Mouse (Mus musculus) left cerebral cortex, postnatal 36 days (tissue): ENCODE data around the gene Vps52. TPM values are rescaled to one million over a fixed set of nuclear protein-coding genes. Genes with fewer than 3 reads are reported as not detected.
"Not testable (repeated sequence)": the region's sequence is repeated elsewhere in the genome, so short reads cannot be mapped to it uniquely, and the experiment has no call there.

Experiments
- DNase-seq, 2 experiments: peaks; one replicate each; pipeline ENCODE4 v3.0.0; 2021 to 2022; ENCODE audit warnings: low spot score in 2 of 2, mixed read lengths in 1 of 2
- intact Hi-C: fragments of 180-260 bp; cut with DNase I; formaldehyde crosslinking; loops from one replicate; pipeline ENCODE4 v1.15.1; 2025
- total RNA-seq, 2 experiments: library from RNA; stranded (reverse); gene quantifications; 2 replicates each; pipeline ENCODE4 v1.2.3; 2021

Vps52 gene
- total RNA-seq, 2 experiments from 2014 or later: 84.5 to 87.0 TPM

GRCm38 (mm10) chr17:33936993-33937392 is 18.6 kb upstream of the Vps52 start:
- DNase-seq: no peak
- intact Hi-C loops: loop anchor here (10.0 kb wide), 1 partner anchor 908 kb away; no protein-coding TSS in a partner anchor

- DNase-seq: no peak
- intact Hi-C loops: loop anchor here (10.0 kb wide), 1 partner anchor 906 kb away; no protein-coding TSS in a partner anchor
Observed at GRCm38 (mm10) chr17:33938783-33939182, 16.8 kb upstream of the Vps52 start.

DNA sequence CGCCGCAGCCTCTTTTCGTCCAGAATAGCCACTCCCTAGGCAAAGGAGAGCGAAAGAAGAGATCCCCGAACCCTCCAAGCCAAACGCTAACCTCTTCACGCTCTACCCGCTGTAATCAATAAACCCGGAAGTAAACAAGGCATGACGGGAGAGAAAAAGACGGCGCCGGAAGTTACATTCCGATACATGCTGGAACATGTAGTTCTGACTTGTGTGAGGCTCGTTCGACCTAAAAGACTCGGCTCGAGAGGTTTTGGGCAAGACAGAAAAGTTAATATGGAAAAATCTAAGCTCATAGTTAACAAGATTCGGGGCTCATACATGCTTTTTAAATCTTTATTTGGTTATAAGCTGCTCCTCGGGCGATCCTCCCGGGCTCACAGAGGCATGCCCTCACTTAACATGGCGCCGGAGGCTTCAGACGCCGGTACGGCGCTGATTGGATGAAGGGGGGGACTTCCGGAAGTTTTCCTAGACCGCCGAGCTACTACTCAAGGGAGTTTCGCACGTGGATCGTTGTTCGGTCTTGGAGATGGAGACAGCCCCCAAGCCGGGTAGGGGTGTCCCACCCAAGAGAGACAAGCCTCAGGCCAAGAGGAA is 15.3 kb upstream of the Vps52 start, which contains the start of the genes Pfdn6 and Wdr46:
Pfdn6 (minus strand) TSS at position 138 of the 600 bp plus-strand sequence.
Wdr46 (plus strand) TSS at position 455 of the 600 bp plus-strand sequence.
- peak; percentile 81 to 87 for DNase-seq
- intact Hi-C loops: loop anchor here (1.0 kb wide), 1 partner anchor 16 kb away; the partner anchor contains the start of gene Rps18

DNA sequence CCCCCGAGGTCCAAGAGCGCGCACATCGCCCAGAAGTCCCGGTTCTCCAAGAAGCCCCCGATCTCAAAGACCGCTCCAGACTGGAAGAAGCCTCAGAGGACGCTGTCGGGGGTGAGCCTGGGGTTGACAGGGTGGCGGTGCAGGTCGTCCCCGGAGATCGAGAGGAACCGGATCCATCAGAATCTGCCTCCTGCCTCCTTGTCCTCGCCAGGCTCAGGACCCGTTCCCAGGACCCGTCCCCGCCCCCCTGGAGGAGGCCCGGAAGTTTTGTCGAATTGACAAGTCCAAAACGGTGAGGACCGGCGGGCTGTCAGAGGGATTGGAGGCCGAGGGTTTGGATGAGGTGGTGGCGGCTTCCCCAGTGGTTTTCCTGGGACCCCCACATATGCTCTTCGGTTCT is 14.6 kb upstream of the Vps52 start:
- intact Hi-C loops: loop anchor here (1.0 kb wide), 1 partner anchor 15 kb away; the partner anchor contains the start of gene Rps18
- no peak for DNase-seq

DNA sequence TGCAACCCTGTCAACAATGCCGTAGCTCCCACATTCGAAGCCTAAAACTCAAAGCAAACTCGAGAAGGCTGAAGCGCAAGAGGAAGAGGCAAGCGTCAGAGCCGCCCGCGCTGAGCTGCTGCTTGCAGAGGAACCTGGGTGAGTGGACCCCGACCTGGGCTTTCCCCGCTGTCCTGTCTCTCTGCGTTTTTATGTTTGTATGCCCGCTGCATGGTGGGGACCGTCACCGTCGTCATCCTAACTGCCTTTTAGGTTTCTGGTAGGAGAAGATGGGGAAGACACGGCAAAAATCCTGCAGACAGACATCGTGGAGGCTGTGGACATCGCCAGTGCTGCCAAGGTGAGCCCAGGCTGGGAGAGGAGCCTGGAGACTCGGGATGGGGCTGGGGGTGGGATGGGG is 14.2 kb upstream of the Vps52 start:
- no peak for DNase-seq
- intact Hi-C loops: no loop called here

DNA sequence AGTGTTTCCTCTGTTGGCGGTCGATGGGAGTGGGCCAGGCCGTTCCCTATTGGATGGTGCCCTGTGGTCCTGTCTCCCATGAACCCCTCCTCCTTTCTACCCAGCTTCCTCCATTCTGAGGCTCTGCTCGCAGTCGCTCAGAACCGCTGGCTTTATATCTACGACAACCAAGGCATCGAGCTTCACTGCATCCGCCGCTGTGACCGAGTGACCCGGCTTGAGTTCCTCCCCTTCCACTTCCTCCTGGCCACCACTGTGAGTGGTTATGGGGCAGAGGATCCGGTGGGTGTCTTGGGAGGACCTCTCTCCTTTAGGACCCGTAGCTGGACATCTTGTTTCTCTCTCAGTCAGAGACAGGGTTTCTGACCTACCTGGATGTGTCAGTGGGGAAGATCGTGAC is 12.2 kb upstream of the Vps52 start:
- DNase-seq: no peak
- intact Hi-C loops: no loop called here

- DNase-seq: no peak
- intact Hi-C loops: no loop called here
Observed at GRCm38 (mm10) chr17:33947430-33948089, 8.1 kb upstream of the Vps52 start.

DNA sequence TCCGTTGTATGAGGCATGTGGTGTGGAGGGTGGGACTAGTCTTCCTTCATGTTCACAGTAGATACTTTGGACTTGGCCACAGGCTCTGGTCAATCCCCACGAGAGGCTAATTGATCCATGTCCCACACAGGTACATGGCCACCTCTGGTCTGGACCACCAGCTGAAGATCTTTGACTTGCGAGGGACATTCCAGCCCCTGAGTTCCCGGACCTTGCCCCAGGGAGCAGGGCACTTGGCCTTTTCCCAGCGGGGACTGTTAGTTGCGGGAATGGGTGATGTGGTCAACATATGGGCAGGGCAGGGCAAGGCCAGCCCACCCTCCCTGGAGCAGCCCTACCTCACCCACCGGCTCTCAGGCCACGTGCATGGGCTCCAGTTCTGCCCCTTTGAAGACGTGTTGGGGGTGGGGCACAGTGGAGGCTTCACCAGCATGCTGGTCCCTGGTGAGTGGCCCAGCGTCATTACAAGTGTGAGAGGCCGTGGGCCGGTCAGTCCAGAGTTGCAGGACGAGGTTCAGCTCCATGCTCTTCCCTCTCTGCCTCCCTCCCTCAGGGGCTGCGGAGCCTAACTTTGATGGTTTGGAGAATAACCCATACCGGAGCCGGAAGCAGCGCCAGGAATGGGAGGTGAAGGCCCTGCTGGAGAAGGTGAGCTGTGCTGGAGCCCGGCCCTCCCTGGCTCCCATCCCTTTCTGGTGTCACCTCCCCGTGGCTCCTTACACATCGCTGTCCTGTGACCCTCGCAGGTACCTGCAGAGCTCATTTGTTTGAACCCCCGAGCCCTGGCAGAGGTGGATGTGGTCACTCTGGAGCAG is 7.3 kb upstream of the Vps52 start:
- intact Hi-C loops: no loop called here

DNA sequence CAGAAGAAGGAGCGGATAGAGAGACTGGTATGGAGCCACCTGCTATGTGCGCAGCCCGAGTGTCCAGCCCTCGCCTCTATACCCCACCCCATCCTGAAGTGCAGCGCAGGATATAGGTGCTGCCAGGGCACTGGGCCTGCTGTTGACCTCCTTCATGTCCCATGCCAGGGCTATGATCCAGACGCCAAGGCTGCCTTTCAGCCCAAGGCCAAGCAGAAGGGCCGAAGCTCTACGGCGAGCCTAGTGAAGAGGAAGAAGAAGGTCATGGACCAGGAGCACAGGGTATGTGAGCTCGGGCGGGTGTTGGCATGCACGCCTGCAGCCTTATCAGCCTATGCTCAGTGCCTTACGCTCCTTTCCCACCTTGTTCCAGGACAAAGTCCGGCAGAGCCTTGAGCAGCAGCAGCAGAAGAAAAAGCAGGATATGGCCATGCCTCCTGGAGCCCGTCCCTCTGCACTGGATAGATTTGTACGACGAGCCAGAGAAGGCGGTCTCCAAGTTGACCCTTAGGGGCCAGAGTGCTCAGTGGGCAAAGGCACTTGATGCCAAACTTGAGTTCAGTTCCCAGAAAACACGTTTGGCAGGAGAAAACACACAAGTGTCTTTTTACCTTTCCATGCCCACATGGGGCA is 6.6 kb upstream of the Vps52 start:
- intact Hi-C loops: no loop called here
- no peak for DNase-seq

More for the DNA sequence above, 7.3 kb upstream of the Vps52 start:
- no peak for DNase-seq

DNA sequence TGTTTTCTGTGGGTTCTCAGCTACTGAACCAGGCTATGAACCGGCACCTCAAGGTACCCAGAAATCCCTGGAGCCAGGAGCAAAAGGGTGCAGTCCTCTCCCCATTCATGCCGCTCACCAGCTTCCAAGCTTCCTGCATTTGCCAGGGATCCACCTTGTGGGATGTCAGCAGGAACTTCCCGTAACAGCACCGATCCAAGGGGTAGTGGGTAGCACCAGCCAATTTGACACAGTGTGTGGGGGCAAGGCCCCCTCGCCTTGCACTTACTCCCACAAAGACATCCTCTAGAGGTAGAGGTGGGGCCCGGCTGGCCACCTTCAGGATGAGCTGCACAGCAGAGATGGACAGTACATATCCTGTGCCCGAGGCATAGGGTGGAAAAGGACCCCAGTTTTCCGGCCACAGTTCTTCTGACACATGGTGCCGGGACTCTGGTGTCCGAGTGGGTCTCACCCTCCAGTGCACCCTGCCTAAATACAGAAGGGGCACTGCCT is 5.4 kb upstream of the Vps52 start:
- no peak for DNase-seq
- intact Hi-C loops: no loop called here

- peak; percentile 77 to 81 for DNase-seq
- intact Hi-C loops: no loop called here
Observed at GRCm38 (mm10) chr17:33951021-33951946, 4.3 kb upstream of the Vps52 start, which contains the start of gene B3galt4. TSS of gene B3galt4 (minus strand) at chr17:33951488.

- intact Hi-C loops, DNase-seq: not testable (repeated sequence)
Observed at GRCm38 (mm10) chr17:33952015-33952414, 3.6 kb upstream of the Vps52 start.

GRCm38 (mm10) chr17:33952879-33953278 is 2.7 kb upstream of the Vps52 start:
- intact Hi-C loops: no loop called here
- DNase-seq: no peak

GRCm38 (mm10) chr17:33953310-33953709 is 2.3 kb upstream of the Vps52 start:
- intact Hi-C loops: no loop called here

DNA sequence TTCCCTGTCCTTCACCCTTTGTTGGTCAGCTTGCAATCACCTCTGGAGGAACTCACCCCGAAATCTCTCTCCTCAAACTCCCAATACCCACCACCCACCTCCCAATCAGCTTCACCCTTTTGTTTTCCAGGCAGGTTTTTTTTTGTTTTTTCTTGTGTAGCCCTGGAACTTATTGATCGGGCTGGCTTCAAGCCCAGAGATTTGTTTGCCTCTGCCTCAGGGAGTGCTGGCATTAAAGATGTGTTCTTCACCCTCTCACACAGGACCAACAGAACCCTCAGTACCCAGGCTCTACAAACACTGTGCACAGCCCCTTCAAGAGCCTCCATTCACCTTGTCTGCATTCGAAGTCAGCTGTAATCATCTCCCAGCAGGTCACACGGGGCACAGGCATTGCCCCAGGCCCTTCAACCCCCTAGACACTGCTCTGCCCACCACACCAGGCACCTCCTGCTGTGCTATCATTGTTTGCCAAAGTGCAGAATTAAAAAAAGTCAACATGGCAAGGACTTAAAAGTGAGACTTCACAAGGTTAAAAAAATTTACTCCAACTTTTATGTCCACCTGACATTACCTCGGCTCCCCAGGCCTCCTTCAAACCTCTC is 1.5 kb upstream of the Vps52 start:
- intact Hi-C loops: no loop called here
- DNase-seq: no peak

More at GRCm38 (mm10) chr17:33953310-33953709, 2.3 kb upstream of the Vps52 start:
- DNase-seq: no peak

GRCm38 (mm10) chr17:33954646-33955554 is 712 bp upstream of the Vps52 start:
- intact Hi-C loops: no loop called here
- DNase-seq: no peak

DNA sequence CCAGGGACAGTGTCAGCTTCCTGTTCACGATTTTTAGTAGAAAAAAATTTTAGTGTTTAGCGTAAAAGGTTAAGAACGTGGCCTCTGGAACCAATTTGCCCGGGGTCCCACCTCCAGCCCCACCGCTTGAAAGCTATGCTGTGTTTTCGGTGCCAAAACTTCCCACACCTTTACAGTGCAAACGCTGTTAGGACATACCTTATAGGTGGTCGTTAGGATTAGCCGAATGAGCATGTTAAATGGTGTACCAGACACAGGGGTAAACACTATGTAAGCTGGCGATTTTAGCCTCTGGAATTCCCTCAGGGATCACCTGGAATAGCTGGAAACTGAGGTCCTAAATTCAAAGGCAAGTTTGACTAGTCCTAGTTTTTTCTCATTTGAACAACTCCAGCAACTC is 724 bp downstream of the Vps52 start:
- no peak for DNase-seq
- intact Hi-C loops: loop anchor here (1.0 kb wide), 1 partner anchor 16 kb away; the partner anchor contains the start of genes Pfdn6 and Wdr46
